Mouse (Mus musculus) embryonic facial prominence, embryonic 13.5 days (tissue): ENCODE measurements around the gene Trim43a. TPM values are rescaled to one million over a fixed set of nuclear protein-coding genes. Genes with fewer than 3 reads are reported as not detected.
A peak's percentile ranks its signal among the peaks of the same experiment; 100 is the strongest.
"Not testable (repeated sequence)": the region's sequence is repeated elsewhere in the genome, so short reads cannot be mapped to it uniquely, and the experiment has no call there.

Experiments
- ATAC-seq: fragments of 200-750 bp; cut with Nextera tagmentation; 2 replicates; pipeline ENCODE4 v1.8.0; 2017; ENCODE audit warnings: low read depth; ENCODE audit not compliant: insufficient number of reproducible peaks, insufficient read depth, low FRiP score, low TSS enrichment
- H3K27ac ChIP-seq: fragments of 300-500 bp; sonication (generic); 2 replicates; pipeline ENCODE4 v1.5.1; 2015; ENCODE audit warnings: moderate library complexity, mild to moderate bottlenecking, inconsistent platforms
- H3K27me3 ChIP-seq: fragments of 300-500 bp; sonication (generic); 2 replicates; pipeline ENCODE4 v1.6.1; 2015; ENCODE audit warnings: mild to moderate bottlenecking, inconsistent platforms
- H3K36me3 ChIP-seq: fragments of 300-500 bp; sonication (generic); 2 replicates; pipeline ENCODE4 v1.6.1; 2015; ENCODE audit warnings: mild to moderate bottlenecking, inconsistent platforms
- H3K4me1 ChIP-seq: fragments of 300-500 bp; sonication (generic); 2 replicates; pipeline ENCODE4 v1.6.1; 2015; ENCODE audit warnings: inconsistent platforms
- H3K4me2 ChIP-seq: fragments of 300-500 bp; sonication (generic); 2 replicates; pipeline ENCODE4 v1.6.1; 2015; ENCODE audit warnings: moderate library complexity, mild to moderate bottlenecking, inconsistent platforms
- H3K4me3 ChIP-seq: fragments of 300-500 bp; sonication (generic); 2 replicates; pipeline ENCODE4 v1.5.1; 2015; ENCODE audit warnings: mild to moderate bottlenecking, inconsistent platforms
- H3K9ac ChIP-seq: fragments of 300-500 bp; sonication (generic); 2 replicates; pipeline ENCODE4 v1.6.1; 2015; ENCODE audit warnings: mild to moderate bottlenecking, inconsistent platforms
- H3K9me3 ChIP-seq: fragments of 300-500 bp; sonication (generic); 2 replicates; pipeline ENCODE4 v1.6.1; 2016; ENCODE audit warnings: inconsistent platforms
- WGBS: fragments of 180-500 bp; shearing (Covaris S2); methylation state at CpG from one replicate; pipeline ENCODE4 v1.1.7; 2015; ENCODE audit warnings: mixed read lengths; 5-methylcytosine and 5-hydroxymethylcytosine counted together
- polyA plus RNA-seq: library from polyadenylated mRNA; unstranded; fragments of >200 nt; fragmentation: Nextera tagmentation; extraction: Ambion mirVana; gene quantifications from 2 replicates; pipeline ENCODE4 v1.2.1, GENCODE M21; 2015

Gene Trim43a
- polyA plus RNA-seq, 1 experiment from 2014 or later, result 0.21 TPM

- WGBS, result 93% methylated on average over 2 of the region's 2 CpGs
- not testable (repeated sequence) for ATAC-seq, H3K27ac ChIP-seq, H3K9me3 ChIP-seq, H3K27me3 ChIP-seq, H3K4me2 ChIP-seq, H3K4me1 ChIP-seq, H3K4me3 ChIP-seq, H3K9ac ChIP-seq
- peaks cover 78% of the 10 kb centered on the region for H3K36me3 ChIP-seq
These were observed 19.2 kb upstream of the Trim43a start for GRCm38 (mm10) chr9:88561476-88561875.

GRCm38 (mm10) chr9:88570471-88570870 is 10.2 kb upstream of the Trim43a start:
- H3K27me3 ChIP-seq, H3K4me1 ChIP-seq, H3K4me2 ChIP-seq, H3K27ac ChIP-seq, H3K4me3 ChIP-seq, ATAC-seq, H3K9ac ChIP-seq: not testable (repeated sequence)
- WGBS, result 100% methylated on average over 3 of the region's 3 CpGs
- H3K36me3 ChIP-seq, result peaks cover 50% of the 10 kb centered on the region
- peaks cover 31% of the 10 kb centered on the region for H3K9me3 ChIP-seq

- H3K4me3 ChIP-seq, H3K9ac ChIP-seq, H3K4me1 ChIP-seq, H3K9me3 ChIP-seq, H3K36me3 ChIP-seq, H3K4me2 ChIP-seq, H3K27ac ChIP-seq, H3K27me3 ChIP-seq, ATAC-seq: not testable (repeated sequence)
- 74% methylated on average over 6 of the region's 6 CpGs for WGBS
These were observed 13.0 kb downstream of the Trim43a start for GRCm38 (mm10) chr9:88593708-88594107.

- ATAC-seq, result peak; percentile 97
- H3K27ac ChIP-seq, H3K4me1 ChIP-seq, H3K27me3 ChIP-seq, H3K9me3 ChIP-seq, H3K36me3 ChIP-seq: not testable (repeated sequence)
- H3K4me2 ChIP-seq, result peak overlapping the region; percentile 60
- H3K4me3 ChIP-seq, result peak overlapping the region; percentile 38
- 2% methylated on average over 46 of the region's 50 CpGs for WGBS
- H3K9ac ChIP-seq, result peak overlapping the region; percentile 60; the same call in 1 of the 2 replicates
These were observed 18.8 kb downstream of the Trim43a start for GRCm38 (mm10) chr9:88599206-88600162.

- H3K9ac ChIP-seq, H3K27me3 ChIP-seq, H3K4me1 ChIP-seq, ATAC-seq, H3K27ac ChIP-seq, H3K9me3 ChIP-seq, H3K4me3 ChIP-seq, H3K4me2 ChIP-seq, H3K36me3 ChIP-seq: not testable (repeated sequence)
- whole genome bisulfite sequencing, result 62% methylated on average over 15 of the region's 20 CpGs
These were observed 45.3 kb downstream of the Trim43a start for GRCm38 (mm10) chr9:88625803-88626514.

- not testable (repeated sequence) for ATAC-seq, H3K27ac ChIP-seq, H3K36me3 ChIP-seq, H3K4me3 ChIP-seq, H3K4me2 ChIP-seq, H3K27me3 ChIP-seq, H3K9ac ChIP-seq, H3K9me3 ChIP-seq, H3K4me1 ChIP-seq
- WGBS, result 88% methylated on average over 1 of the region's 1 CpGs
These were observed 57.4 kb downstream of the Trim43a start for GRCm38 (mm10) chr9:88638125-88638524.

Other genes starting within 250 kb of the Trim43a start
- 23.3 and 23.6 TPM in 2 replicates for gene Snx14, start 141.9 kb upstream of the Trim43a start, polyA plus RNA-seq
- gene Gm20537, start 124.3 kb upstream of the Trim43a start, polyA plus RNA-seq, result 0.65 and 1.0 TPM in 2 replicates
- gene Syncrip, start 98.3 kb upstream of the Trim43a start, polyA plus RNA-seq, result 107 and 112 TPM in 2 replicates
- 13.7 and 17.8 TPM in 2 replicates for gene Zfp949, start 32.9 kb upstream of the Trim43a start, polyA plus RNA-seq
- gene Mthfsl, start 139.4 kb downstream of the Trim43a start, polyA plus RNA-seq, result 43.7 and 51.8 TPM in 2 replicates
- 0.38 and 0.39 TPM in 2 replicates for gene Bcl2a1d, start 151.0 kb downstream of the Trim43a start, polyA plus RNA-seq